In genomic region chr5:107950643-107951042, GRCm38 (mm10) we compare ENCODE assay signal across 11 mouse cellular contexts. TPM values are rescaled to one million over a fixed set of nuclear protein-coding genes. Genes with fewer than 3 reads are reported as not detected.
DNase-seq lines count a peak whose midpoint lies in the region; ATAC-seq and TF ChIP-seq lines count a peak whose summit lies in the region.
"Had no signal": no experiment of that assay in that cellular context is flagged by ENCODE, and none has a peak within 500 bp of the region (broad histone marks: within the 10 kb centered on the region; RNA-seq: fewer than 3 reads in every experiment).

No protein-coding gene starts in this region.

- ATAC-seq in erythroid progenitor cell, adult 5-6 weeks (replicated peaks; ENCODE audit: low FRiP score, poor library complexity, severe bottlenecking): peak; percentile 79
- ATAC-seq: forebrain, embryonic 16.5 days had no signal

- no peak for TF ChIP-seq POLR2A in spleen, adult 2 months (IDR thresholded peaks at IDR 0.05; ENCODE audit: low read depth, low read length)
- TF ChIP-seq POLR2A in cerebellum, adult 2 months (IDR thresholded peaks at IDR 0.05; ENCODE audit: borderline replicate concordance, insufficient read depth, low read length): no peak

- no peak overlapping the region for H3K4me3 ChIP-seq in spleen, adult 2 months (ENCODE audit: extremely low read depth, insufficient read depth, insufficient read length)
- no peak overlapping the region for H3K4me3 ChIP-seq in cerebellum, adult 2 months (replicated peaks; ENCODE audit: insufficient read depth, low read depth, low read length)
- H3K4me3 ChIP-seq in hindbrain, embryonic 10.5 days: no peak overlapping the region
- H3K4me3 ChIP-seq: heart, embryonic 13.5 days; left cerebral cortex, adult 2 months had no signal

- no peaks in the 10 kb centered on the region for H3K36me3 ChIP-seq in spleen, adult 2 months (ENCODE audit: control insufficient read depth, insufficient read depth, low read length)
- no peaks in the 10 kb centered on the region for H3K36me3 ChIP-seq in hindbrain, embryonic 10.5 days
- H3K36me3 ChIP-seq: heart, embryonic 13.5 days had no signal

- no peaks in the 10 kb centered on the region for H3K27me3 ChIP-seq in spleen, adult 2 months (ENCODE audit: control insufficient read depth, insufficient read depth, low read length)
- H3K27me3 ChIP-seq in cerebellum, adult 2 months (ENCODE audit: control insufficient read depth, insufficient read depth, low read length): no peaks in the 10 kb centered on the region
- H3K27me3 ChIP-seq in hindbrain, embryonic 10.5 days (ENCODE audit: insufficient read depth, poor library complexity, severe bottlenecking): no peaks in the 10 kb centered on the region
- H3K27me3 ChIP-seq: heart, embryonic 13.5 days had no signal

- peak in 1 of 2 experiments; percentile 48 for DNase-seq in spleen, adult 2 months (ENCODE audit: low read depth in 1 of 2, low spot score in 2 of 2)
- DNase-seq in spleen, postnatal 14 days (ENCODE audit: low spot score in 2 of 2): no peak
- peak; percentile 60 for DNase-seq in lung, postnatal 25 days (ENCODE audit: low spot score)
- peak; percentile 39 for DNase-seq in thymus, postnatal 25 days
- DNase-seq in adrenal gland, postnatal 25 days: no peak
- no peak for DNase-seq in cerebellum, adult 2 months
- no peak for DNase-seq in hindbrain, embryonic 10.5 days (ENCODE audit: low spot score)

- H3K9me3 ChIP-seq in hindbrain, embryonic 10.5 days: no peaks in the 10 kb centered on the region
- H3K9me3 ChIP-seq: heart, embryonic 13.5 days had no signal

- no peak for TF ChIP-seq CTCF in spleen, adult 2 months (IDR thresholded peaks at IDR 0.05; ENCODE audit: extremely low read depth, insufficient read depth, insufficient read length, insufficient replicate concordance)
- TF ChIP-seq CTCF in cerebellum, adult 2 months (IDR thresholded peaks at IDR 0.05; ENCODE audit: borderline replicate concordance, insufficient read depth, low read depth, low read length): no peak

- peak overlapping the region; percentile 78; the same call in 1 of the 2 replicates for H3K27ac ChIP-seq in spleen, adult 2 months (ENCODE audit: insufficient read depth, low read length)
- no peak overlapping the region for H3K27ac ChIP-seq in cerebellum, adult 2 months (ENCODE audit: insufficient read depth, low read length)
- no peak overlapping the region for H3K27ac ChIP-seq in hindbrain, embryonic 10.5 days
- H3K27ac ChIP-seq: heart, embryonic 13.5 days; left cerebral cortex, adult 2 months had no signal

- 32% methylated on average over 5 of the region's 5 CpGs for whole genome bisulfite sequencing in spleen, adult 2 months
- WGBS in cerebellum, adult 2 months: 85% methylated on average over 5 of the region's 5 CpGs
- WGBS in hindbrain, embryonic 10.5 days: 84% methylated on average over 5 of the region's 5 CpGs

- peaks cover 30% of the 10 kb centered on the region for H3K4me1 ChIP-seq in spleen, adult 2 months (ENCODE audit: control insufficient read depth, insufficient read depth, insufficient read length)
- peaks cover 6% of the 10 kb centered on the region; the same call in 1 of the 2 replicates for H3K4me1 ChIP-seq in cerebellum, adult 2 months (ENCODE audit: control insufficient read depth, insufficient read depth, low read length)
- H3K4me1 ChIP-seq in hindbrain, embryonic 10.5 days (replicated peaks): no peaks in the 10 kb centered on the region

RNA-seq across cellular contexts. Expression of gene Fam69a, which starts 36.2 kb away (rescaled TPM):
- polyA plus RNA-seq in spleen, adult 2 months (2012; rRNA removed): 1.6 and 2.2 TPM in 2 replicates
- total RNA-seq in erythroid progenitor cell, adult 5-6 weeks (2015; ENCODE audit: low replicate concordance): 34.4 and 36.8 TPM in 2 replicates
- total RNA-seq in erythroid progenitor cell, adult 5-6 weeks (2017; ENCODE audit: low replicate concordance): 10.4 and 26.4 TPM in 2 replicates
- total RNA-seq in adrenal gland, postnatal 25 days (2021): 4.4 and 4.6 TPM in 2 replicates
- 30.9 and 32.4 TPM in 2 replicates for polyA plus RNA-seq in cerebellum, adult 2 months (2012; rRNA removed)
- 18.6 and 22.2 TPM in 2 replicates for polyA plus RNA-seq in hindbrain, embryonic 10.5 days (2016; fragmentation: Nextera tagmentation; extraction: Ambion mirVana)

RNA-seq across cellular contexts. Expression of gene Rpl5, which starts 50.3 kb away (rescaled TPM):
- 24.1 and 29.9 TPM in 2 replicates for polyA plus RNA-seq in spleen, adult 2 months (2012; rRNA removed)
- total RNA-seq in erythroid progenitor cell, adult 5-6 weeks (2015; ENCODE audit: low replicate concordance): 117 and 187 TPM in 2 replicates
- total RNA-seq in erythroid progenitor cell, adult 5-6 weeks (2017; ENCODE audit: low replicate concordance): 70.6 and 101 TPM in 2 replicates
- total RNA-seq in adrenal gland, postnatal 25 days (2021): 71.3 and 77.7 TPM in 2 replicates
- polyA plus RNA-seq in cerebellum, adult 2 months (2012; rRNA removed): 75.5 and 81.9 TPM in 2 replicates
- 61.9 and 81.3 TPM in 2 replicates for polyA plus RNA-seq in hindbrain, embryonic 10.5 days (2016; fragmentation: Nextera tagmentation; extraction: Ambion mirVana)

Comparison
In these comparisons a context has a peak if more than half of its experiments do, and no peak if none do; other contexts are left out.
1. DNase-seq: peak in lung, postnatal 25 days (single experiment) and thymus, postnatal 25 days (single experiment); none in spleen, postnatal 14 days (0 of 2), adrenal gland, postnatal 25 days (single experiment), cerebellum, adult 2 months (0 of 2) and hindbrain, embryonic 10.5 days (single experiment).